Mouse (Mus musculus) cortical plate, adult 2 months (tissue): ENCODE measurements around the gene Glis2.

ENCODE experiments used
- CTCF ChIP-seq: fragments of 200-500 bp; IDR thresholded peaks from 2 replicates; pipeline ENCODE4 v1.5.1; 2011; ENCODE audit warnings: mild to moderate bottlenecking, control low read depth, low read length; ENCODE audit not compliant: insufficient read depth; ENCODE audit errors: extremely low read depth
- POLR2A ChIP-seq: fragments of 200-500 bp; IDR thresholded peaks from 2 replicates; pipeline ENCODE4 v1.6.1; 2011; ENCODE audit warnings: mild to moderate bottlenecking, low read length, control low read depth; ENCODE audit not compliant: insufficient read depth; ENCODE audit errors: extremely low read depth

GRCm38 (mm10) chr16:4598891-4599543 lies 4.5 kb downstream of the Glis2 start:
- no peak for TF ChIP-seq POLR2A
- TF ChIP-seq CTCF: no peak
